Mouse (Mus musculus) liver, embryonic 14.5 days (tissue): ENCODE measurements around the gene Pced1b. TPM values are rescaled to one million over a fixed set of nuclear protein-coding genes. Genes with fewer than 3 reads are reported as not detected.

Experiments
- ATAC-seq: fragments of 200-750 bp; cut with Nextera tagmentation; 2 replicates; pipeline ENCODE4 v1.8.0; 2017; ENCODE audit warnings: moderate number of reproducible peaks, mild to moderate bottlenecking, moderate library complexity; ENCODE audit not compliant: insufficient read depth
- DNase-seq, 3 experiments: peaks; one replicate each; pipeline ENCODE4 v3.0.0-alpha.2; 2012 to 2013; ENCODE audit warnings: low read depth in 3 of 3, low spot score in 3 of 3
- H3K27ac ChIP-seq: fragments of 300-500 bp; sonication (generic); 2 replicates; pipeline ENCODE4 v1.5.1; 2014; ENCODE audit warnings: moderate library complexity, mild to moderate bottlenecking, control low read depth, inconsistent platforms
- H3K27me3 ChIP-seq: fragments of 300-500 bp; sonication (generic); 2 replicates; pipeline ENCODE4 v1.6.1; 2014; ENCODE audit warnings: mild to moderate bottlenecking, low read length, moderate library complexity; ENCODE audit not compliant: control insufficient read depth, insufficient read depth
- H3K36me3 ChIP-seq: fragments of 300-500 bp; sonication (generic); replicated peaks from 2 replicates; pipeline ENCODE4 v1.6.1; 2014; ENCODE audit warnings: low read depth; ENCODE audit not compliant: control insufficient read depth, insufficient read depth
- H3K4me1 ChIP-seq, 2 experiments: fragments of 200-500 bp in 1 of 2; fragments of 300-500 bp in 1 of 2; sonication (generic) in 1 of 2; replicated peaks; 2 replicates each; pipeline ENCODE4 v1.6.1; 2012 to 2014; ENCODE audit warnings: antibody characterized with exemption in 1 of 2, inconsistent platforms in 1 of 2, low read length in 1 of 2; ENCODE audit not compliant: control insufficient read depth in 2 of 2, insufficient read depth in 2 of 2
- H3K4me2 ChIP-seq: fragments of 300-500 bp; sonication (generic); 2 replicates; pipeline ENCODE4 v1.6.1; 2014; ENCODE audit warnings: low read depth, mild to moderate bottlenecking, control low read depth, moderate library complexity
- H3K4me3 ChIP-seq, 2 experiments: fragments of 200-500 bp in 1 of 2; fragments of 300-500 bp in 1 of 2; sonication (generic) in 1 of 2; 2 replicates each; pipeline ENCODE4 v1.5.1; 2012 to 2014; ENCODE audit warnings: low read depth in 2 of 2, low read length in 2 of 2, mild to moderate bottlenecking in 2 of 2, control low read depth in 1 of 2, inconsistent platforms in 1 of 2, moderate library complexity in 1 of 2; ENCODE audit not compliant: insufficient read depth in 1 of 2
- H3K9ac ChIP-seq: fragments of 300-500 bp; sonication (generic); replicated peaks from 2 replicates; pipeline ENCODE4 v1.6.1; 2014; ENCODE audit warnings: mild to moderate bottlenecking, control low read depth, moderate library complexity
- H3K9me3 ChIP-seq: fragments of 300-500 bp; sonication (generic); 2 replicates; pipeline ENCODE4 v1.6.1; 2016; ENCODE audit warnings: low read length, mixed read lengths; ENCODE audit not compliant: control insufficient read depth
- CTCF ChIP-seq: IDR thresholded peaks from 2 replicates; pipeline ENCODE4 v1.5.1; 2016; ENCODE audit warnings: antibody characterized with exemption, low read depth, control low read depth
- EP300 ChIP-seq: IDR thresholded peaks from 2 replicates; pipeline ENCODE4 v1.6.1; 2016; ENCODE audit warnings: antibody characterized with exemption, low read depth
- WGBS: fragments of 180-500 bp; shearing (Covaris S2); extraction: QIAGEN DNeasy Blood & Tissue Kit; methylation state at CpG from one replicate; pipeline ENCODE4 v1.1.7; 2014; ENCODE audit not compliant: insufficient replicate concordance; 5-methylcytosine and 5-hydroxymethylcytosine counted together
- polyA plus RNA-seq, 2 experiments: library from polyadenylated mRNA; depleted of rRNA in 1 of 2; stranded (reverse) in 1 of 2; unstranded in 1 of 2; fragments of >200 nt; fragmentation: Nextera tagmentation in 1 of 2; extraction: Ambion mirVana in 1 of 2; gene quantifications; 2 replicates each; pipeline versions ENCODE4 v1.2.1 to v1.2.3; 2012 to 2014

The Pced1b gene
- polyA plus RNA-seq, 2 experiments = 5.7 to 8.2 TPM

- Histone ChIP-seq H3K27me3 (no peaks in the 10 kb centered on the region), H3K4me3 (no peak overlapping the region), H3K27ac (no peak overlapping the region), H3K4me2 (no peak overlapping the region), H3K4me1 (no peaks in the 10 kb centered on the region), H3K36me3 (no peaks in the 10 kb centered on the region), H3K9ac (no peak overlapping the region), H3K9me3 (no peaks in the 10 kb centered on the region)
- ATAC-seq = no peak
- 74% methylated on average over 10 of the region's 10 CpGs for WGBS
- TF ChIP-seq EP300 (no peak), CTCF (no peak)
- no peak for DNase-seq
Measured at GRCm38 (mm10) chr15:97285665-97286212, 38.8 kb downstream of the Pced1b start.

GRCm38 (mm10) chr15:97286731-97287130 is 39.8 kb downstream of the Pced1b start:
- Histone ChIP-seq H3K4me3 (no peak overlapping the region), H3K4me2 (no peak overlapping the region), H3K36me3 (no peaks in the 10 kb centered on the region), H3K9me3 (no peaks in the 10 kb centered on the region), H3K4me1 (no peaks in the 10 kb centered on the region), H3K27ac (no peak overlapping the region), H3K27me3 (no peaks in the 10 kb centered on the region), H3K9ac (no peak overlapping the region)
- DNase-seq = no peak
- 75% methylated on average over 10 of the region's 10 CpGs for WGBS
- TF ChIP-seq EP300 = no peak
- no peak for TF ChIP-seq CTCF
- ATAC-seq = no peak

- Histone ChIP-seq H3K4me2 (no peak overlapping the region), H3K36me3 (no peaks in the 10 kb centered on the region), H3K9me3 (no peaks in the 10 kb centered on the region), H3K27ac (no peak overlapping the region), H3K9ac (no peak overlapping the region), H3K4me1 (no peaks in the 10 kb centered on the region), H3K4me3 (no peak overlapping the region), H3K27me3 (no peaks in the 10 kb centered on the region)
- TF ChIP-seq EP300 (no peak), CTCF (no peak)
- DNase-seq (no peak), ATAC-seq (no peak)
- WGBS = 56% methylated on average over 5 of the region's 5 CpGs
Measured at GRCm38 (mm10) chr15:97287436-97288143, 40.7 kb downstream of the Pced1b start.

GRCm38 (mm10) chr15:97288690-97289089 is 41.8 kb downstream of the Pced1b start:
- Histone ChIP-seq H3K27me3 (no peaks in the 10 kb centered on the region), H3K9me3 (no peaks in the 10 kb centered on the region), H3K36me3 (no peaks in the 10 kb centered on the region), H3K27ac (no peak overlapping the region), H3K4me2 (no peak overlapping the region), H3K4me3 (no peak overlapping the region), H3K4me1 (no peaks in the 10 kb centered on the region), H3K9ac (no peak overlapping the region)
- ATAC-seq (no peak), DNase-seq (no peak)
- TF ChIP-seq CTCF = no peak
- no peak for TF ChIP-seq EP300
- 80% methylated on average over 13 of the region's 13 CpGs for WGBS

- Histone ChIP-seq H3K4me3 (no peak overlapping the region), H3K4me1 (no peaks in the 10 kb centered on the region), H3K27me3 (no peaks in the 10 kb centered on the region), H3K9me3 (no peaks in the 10 kb centered on the region), H3K9ac (no peak overlapping the region), H3K27ac (no peak overlapping the region), H3K36me3 (no peaks in the 10 kb centered on the region), H3K4me2 (no peak overlapping the region)
- no peak for TF ChIP-seq EP300
- TF ChIP-seq CTCF = no peak
- 62% methylated on average over 4 of the region's 4 CpGs for WGBS
- DNase-seq = no peak
- ATAC-seq = no peak
Measured at GRCm38 (mm10) chr15:97289176-97289575, 42.3 kb downstream of the Pced1b start.
